Mouse (Mus musculus): ENCODE measurements around the gene Xylt1.

Xylt1 gene

GRCm38 (mm10) chr7:117510113-117510512 is 129.3 kb downstream of the Xylt1 start:
- peak in 1 of 2 experiments; percentile 32 for DNase-seq (ENCODE audit: low spot score in 2 of 2)

GRCm38 (mm10) chr7:117512301-117512700 is 131.5 kb downstream of the Xylt1 start:
- DNase-seq (ENCODE audit: low spot score in 2 of 2) = no peak

- no peak for DNase-seq (ENCODE audit: low spot score in 2 of 2)
Observed at GRCm38 (mm10) chr7:117515794-117516193, 135.0 kb downstream of the Xylt1 start.

- no peak for DNase-seq (ENCODE audit: low spot score in 2 of 2)
Observed at GRCm38 (mm10) chr7:117516896-117517295, 136.1 kb downstream of the Xylt1 start.

GRCm38 (mm10) chr7:117521369-117521768 is 140.6 kb downstream of the Xylt1 start:
- DNase-seq (ENCODE audit: low spot score in 2 of 2) = no peak

- DNase-seq (ENCODE audit: low spot score in 2 of 2) = no peak
Observed at GRCm38 (mm10) chr7:117522092-117522635, 141.4 kb downstream of the Xylt1 start.

- DNase-seq (ENCODE audit: low spot score in 2 of 2) = peak; percentile 30 to 56
Observed at GRCm38 (mm10) chr7:117524430-117525214, 143.8 kb downstream of the Xylt1 start.

- DNase-seq (ENCODE audit: low spot score in 2 of 2) = no peak
Observed at GRCm38 (mm10) chr7:117525678-117526077, 144.9 kb downstream of the Xylt1 start.

- no peak for DNase-seq (ENCODE audit: low spot score in 2 of 2)
Observed at GRCm38 (mm10) chr7:117526570-117526969, 145.8 kb downstream of the Xylt1 start.

GRCm38 (mm10) chr7:117529787-117530655 is 149.2 kb downstream of the Xylt1 start:
- no peak for DNase-seq (ENCODE audit: low spot score in 2 of 2)

GRCm38 (mm10) chr7:117532651-117533050 is 151.9 kb downstream of the Xylt1 start:
- no peak for DNase-seq (ENCODE audit: low spot score in 2 of 2)

- no peak for DNase-seq (ENCODE audit: low spot score in 2 of 2)
Observed at GRCm38 (mm10) chr7:117533164-117533563, 152.4 kb downstream of the Xylt1 start.

- DNase-seq (ENCODE audit: low spot score in 2 of 2) = no peak
Observed at GRCm38 (mm10) chr7:117539931-117540330, 159.2 kb downstream of the Xylt1 start.

GRCm38 (mm10) chr7:117540413-117540812 is 159.6 kb downstream of the Xylt1 start:
- DNase-seq (ENCODE audit: low spot score in 2 of 2) = no peak

GRCm38 (mm10) chr7:117541056-117541455 is 160.3 kb downstream of the Xylt1 start:
- DNase-seq (ENCODE audit: low spot score in 2 of 2) = no peak

- no peak for DNase-seq (ENCODE audit: low spot score in 2 of 2)
Observed at GRCm38 (mm10) chr7:117541681-117542080, 160.9 kb downstream of the Xylt1 start.

GRCm38 (mm10) chr7:117543041-117543440 is 162.3 kb downstream of the Xylt1 start:
- no peak for DNase-seq (ENCODE audit: low spot score in 2 of 2)

GRCm38 (mm10) chr7:117544126-117544525 is 163.3 kb downstream of the Xylt1 start:
- no peak for DNase-seq (ENCODE audit: low spot score in 2 of 2)

- no peak for DNase-seq (ENCODE audit: low spot score in 2 of 2)
Observed at GRCm38 (mm10) chr7:117548301-117548700, 167.5 kb downstream of the Xylt1 start.

- DNase-seq (ENCODE audit: low spot score in 2 of 2) = no peak
Observed at GRCm38 (mm10) chr7:117550916-117551549, 170.3 kb downstream of the Xylt1 start.

GRCm38 (mm10) chr7:117553228-117553627 is 172.4 kb downstream of the Xylt1 start:
- DNase-seq (ENCODE audit: low spot score in 2 of 2) = no peak

- DNase-seq (ENCODE audit: low spot score in 2 of 2) = no peak
Observed at GRCm38 (mm10) chr7:117555735-117556134, 175.0 kb downstream of the Xylt1 start.
